Mouse (Mus musculus): Measurements from ENCODE around the gene Aifm2.

The Aifm2 gene

DNA sequence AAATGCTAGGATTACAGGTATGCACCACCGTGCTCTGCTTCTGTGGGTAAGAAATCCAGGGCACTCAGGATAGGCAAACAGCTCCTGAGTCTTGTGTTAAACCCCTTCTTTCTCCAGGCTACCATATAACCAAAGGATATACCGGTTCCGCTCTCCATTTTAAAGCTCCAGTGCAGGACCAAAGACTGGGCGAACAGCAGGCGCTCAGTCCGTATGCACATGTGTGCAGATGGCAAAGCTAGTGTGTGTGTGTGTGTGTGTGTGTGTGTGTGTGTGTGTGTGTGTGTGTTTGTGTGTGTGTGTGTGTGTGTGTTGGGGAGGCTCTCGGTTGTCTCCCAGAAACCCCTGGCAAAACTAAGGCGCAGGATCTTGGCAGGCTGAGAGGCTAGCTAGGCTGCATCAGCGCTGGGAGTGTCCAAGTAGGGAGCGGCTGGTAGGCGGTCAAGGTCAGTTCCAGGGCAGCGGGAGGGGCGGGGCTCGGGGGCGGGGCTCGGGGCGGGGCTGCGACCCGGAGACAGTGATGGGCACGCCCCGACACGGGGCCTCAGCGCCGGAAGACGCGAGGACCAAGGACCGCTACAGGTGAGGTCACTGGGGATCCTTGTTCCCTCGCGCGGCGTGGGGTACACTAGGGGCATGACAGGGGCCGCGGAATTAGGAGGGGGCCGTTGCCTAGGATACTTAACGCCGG lies at the start of gene Aifm2:
Gene Aifm2 (plus strand): TSS at position 493 of the 691 bp plus-strand sequence.
- in situ Hi-C loops (cut with MboI; ENCODE audit: low pct_unique_long_range_greater_than_20kb in 1 of 2, low sequenced_read_pairs in 2 of 2, unreplicated experiment in 1 of 2): no loop called here

DNA sequence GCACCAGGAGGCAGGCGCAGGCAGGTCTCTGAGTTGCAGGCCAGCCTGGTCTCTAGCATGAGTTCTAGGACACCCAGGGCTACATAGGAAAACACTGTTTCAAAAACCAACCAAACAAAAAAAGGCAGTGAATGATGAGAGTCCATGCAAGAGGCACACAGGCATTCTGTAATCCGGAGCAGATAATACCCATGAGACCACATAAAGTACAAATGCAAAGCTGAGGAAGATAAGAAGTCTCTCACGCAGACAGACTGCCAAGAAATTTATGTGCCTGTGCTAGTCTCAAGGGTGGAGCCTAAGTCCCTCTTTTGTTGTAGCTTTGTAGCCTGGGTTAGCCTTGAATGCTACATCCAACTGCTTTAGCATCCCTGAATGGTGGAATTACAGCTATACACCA lies 49.4 kb upstream of the Aifm2 start:
- in situ Hi-C loops (cut with MboI; ENCODE audit: low pct_unique_long_range_greater_than_20kb in 1 of 2, low sequenced_read_pairs in 2 of 2, unreplicated experiment in 1 of 2): no loop called here

GRCm38 (mm10) chr10:61669289-61669688 lies 45.8 kb upstream of the Aifm2 start:
- in situ Hi-C loops (cut with MboI; ENCODE audit: low pct_unique_long_range_greater_than_20kb in 1 of 2, low sequenced_read_pairs in 2 of 2, unreplicated experiment in 1 of 2): no loop called here

GRCm38 (mm10) chr10:61669896-61670295 lies 45.2 kb upstream of the Aifm2 start:
- in situ Hi-C loops (cut with MboI; ENCODE audit: low pct_unique_long_range_greater_than_20kb in 1 of 2, low sequenced_read_pairs in 2 of 2, unreplicated experiment in 1 of 2): no loop called here

GRCm38 (mm10) chr10:61670758-61671157 lies 44.3 kb upstream of the Aifm2 start:
- in situ Hi-C loops (cut with MboI; ENCODE audit: low pct_unique_long_range_greater_than_20kb in 1 of 2, low sequenced_read_pairs in 2 of 2, unreplicated experiment in 1 of 2): no loop called here

DNA sequence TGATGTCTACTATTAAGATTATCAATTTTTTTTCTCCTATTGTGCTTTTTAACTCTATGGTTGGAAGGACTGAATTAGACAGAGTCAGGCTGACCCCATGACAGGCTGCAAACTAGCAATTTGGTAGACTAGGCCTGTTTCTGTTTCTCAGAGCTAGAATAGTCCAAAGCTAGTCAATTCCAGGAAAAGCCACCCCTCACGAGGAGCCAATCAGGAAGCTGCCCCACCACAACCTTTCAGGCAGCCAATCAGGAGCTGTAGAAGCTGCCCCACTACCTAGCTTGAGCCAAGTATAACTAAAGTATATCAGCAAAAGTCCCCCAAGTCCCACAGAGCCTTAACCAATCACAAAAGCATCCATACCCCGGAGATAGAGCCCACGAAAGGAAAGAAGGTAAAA lies 39.1 kb upstream of the Aifm2 start:
- in situ Hi-C loops (cut with MboI; ENCODE audit: low pct_unique_long_range_greater_than_20kb in 1 of 2, low sequenced_read_pairs in 2 of 2, unreplicated experiment in 1 of 2): no loop called here

- in situ Hi-C loops (cut with MboI; ENCODE audit: low pct_unique_long_range_greater_than_20kb in 1 of 2, low sequenced_read_pairs in 2 of 2, unreplicated experiment in 1 of 2): no loop called here
These were observed 35.5 kb upstream of the Aifm2 start for GRCm38 (mm10) chr10:61679545-61679944.

DNA sequence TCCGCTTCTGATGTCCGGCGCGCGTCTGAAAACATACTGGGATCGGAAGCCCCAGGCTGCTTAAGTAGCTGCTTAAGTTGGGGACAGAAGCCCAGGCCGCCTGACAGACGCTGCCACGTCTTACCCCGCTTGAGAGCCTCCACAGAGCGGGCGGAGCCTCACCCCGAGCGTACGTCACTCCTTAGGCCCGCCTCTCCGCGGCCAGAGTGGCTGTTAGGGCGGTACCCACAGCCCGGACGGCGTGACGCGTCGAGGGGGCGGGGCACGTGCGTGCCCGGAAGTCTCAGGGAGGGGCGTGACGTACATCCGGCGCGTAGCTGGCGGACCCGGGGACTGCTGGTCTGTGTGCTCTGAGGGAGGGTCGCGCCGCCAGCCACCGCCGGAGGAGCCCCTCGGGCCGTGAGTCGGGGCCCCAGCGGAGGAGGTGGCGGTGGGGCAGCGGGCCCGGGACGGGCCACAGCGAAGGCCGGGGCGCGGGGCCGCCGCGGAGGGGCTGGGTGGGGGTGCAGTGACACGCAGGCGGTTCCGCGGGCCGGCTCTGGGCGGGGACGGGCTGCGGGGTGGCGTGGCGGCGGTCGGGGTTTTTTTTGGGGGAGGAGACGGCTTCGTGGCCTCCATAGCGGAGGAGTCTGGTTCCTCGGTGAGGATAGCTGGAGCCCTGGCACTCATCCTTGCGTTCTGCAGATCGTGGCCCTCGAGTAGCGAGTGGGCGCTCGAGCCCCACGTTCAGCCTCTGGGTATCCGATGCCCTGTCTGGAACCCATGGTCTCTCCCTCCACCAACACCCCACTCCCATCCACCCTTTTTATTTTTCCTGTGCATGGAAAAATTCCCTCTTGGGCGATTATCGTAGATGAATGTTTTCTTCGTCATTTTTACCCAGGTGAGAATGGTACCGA lies 34.8 kb upstream of the Aifm2 start, which contains the start of gene Sar1a:
Gene Sar1a (plus strand): TSS at position 285 of the 899 bp plus-strand sequence.
- in situ Hi-C loops (cut with MboI; ENCODE audit: low pct_unique_long_range_greater_than_20kb in 1 of 2, low sequenced_read_pairs in 2 of 2, unreplicated experiment in 1 of 2): no loop called here

DNA sequence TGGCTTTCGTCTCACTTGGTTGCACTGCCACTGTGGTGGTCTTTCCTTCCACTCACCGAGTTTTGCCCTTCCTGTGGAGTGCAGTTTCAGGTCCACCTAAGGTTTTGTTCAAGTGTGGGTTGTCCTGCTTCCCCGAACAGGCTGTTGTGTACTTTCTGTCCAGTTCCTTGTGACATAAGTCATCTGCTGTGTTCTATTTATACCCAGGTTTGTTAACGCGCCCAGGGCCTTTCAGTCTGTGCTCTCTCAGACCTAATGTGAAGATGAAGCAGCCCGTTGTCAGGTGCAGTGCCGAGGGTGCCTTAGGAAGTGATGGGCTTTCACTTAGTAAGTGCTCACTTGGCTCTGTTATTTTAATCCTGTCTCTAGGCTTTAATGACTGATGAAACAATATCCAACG lies 25.7 kb upstream of the Aifm2 start:
- in situ Hi-C loops (cut with MboI; ENCODE audit: low pct_unique_long_range_greater_than_20kb in 1 of 2, low sequenced_read_pairs in 2 of 2, unreplicated experiment in 1 of 2): no loop called here

- in situ Hi-C loops (cut with MboI; ENCODE audit: low pct_unique_long_range_greater_than_20kb in 1 of 2, low sequenced_read_pairs in 2 of 2, unreplicated experiment in 1 of 2): no loop called here
These were observed 21.5 kb upstream of the Aifm2 start for GRCm38 (mm10) chr10:61693563-61693962.

GRCm38 (mm10) chr10:61694870-61695670 lies 20.0 kb upstream of the Aifm2 start, which contains the start of gene Tysnd1:
Gene Tysnd1 (plus strand): TSS chr10:61695514.
- in situ Hi-C loops (cut with MboI; ENCODE audit: low pct_unique_long_range_greater_than_20kb in 1 of 2, low sequenced_read_pairs in 2 of 2, unreplicated experiment in 1 of 2): no loop called here

GRCm38 (mm10) chr10:61695703-61696559 lies 19.1 kb upstream of the Aifm2 start:
- in situ Hi-C loops (cut with MboI; ENCODE audit: low pct_unique_long_range_greater_than_20kb in 1 of 2, low sequenced_read_pairs in 2 of 2, unreplicated experiment in 1 of 2): no loop called here

DNA sequence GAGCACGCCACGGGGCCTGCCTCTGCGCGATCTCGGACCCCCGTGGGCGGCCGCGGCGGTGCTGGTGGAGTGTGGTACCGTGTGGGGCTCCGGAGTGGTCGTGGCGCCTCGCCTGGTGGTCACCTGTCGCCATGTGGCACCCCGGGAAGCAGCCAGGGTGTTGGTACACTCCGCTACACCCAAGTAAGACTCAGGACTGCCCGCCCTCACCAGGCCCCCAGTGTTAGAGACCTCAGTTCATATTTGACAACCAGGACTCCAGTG lies 18.6 kb upstream of the Aifm2 start:
- in situ Hi-C loops (cut with MboI; ENCODE audit: low pct_unique_long_range_greater_than_20kb in 1 of 2, low sequenced_read_pairs in 2 of 2, unreplicated experiment in 1 of 2): no loop called here

DNA sequence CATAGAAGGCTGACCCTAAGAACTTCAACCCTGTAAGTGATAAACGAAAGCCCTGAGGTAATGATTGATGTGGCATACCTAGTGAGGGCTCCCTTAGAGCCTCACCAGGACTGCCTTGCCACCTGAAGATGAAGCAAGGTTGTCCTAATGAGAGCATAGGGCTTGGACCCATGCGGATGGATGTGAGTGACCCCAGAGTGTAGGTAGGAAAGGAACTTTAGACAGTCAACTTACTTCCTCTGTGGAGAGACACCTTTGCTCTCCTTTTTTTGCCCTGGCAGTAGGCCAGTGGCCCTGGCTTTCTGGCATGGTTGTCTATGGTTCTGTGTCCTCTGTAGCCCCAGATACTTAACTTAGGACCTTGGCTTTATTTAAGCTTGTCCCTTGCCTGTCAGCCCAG lies 18.0 kb upstream of the Aifm2 start:
- in situ Hi-C loops (cut with MboI; ENCODE audit: low pct_unique_long_range_greater_than_20kb in 1 of 2, low sequenced_read_pairs in 2 of 2, unreplicated experiment in 1 of 2): no loop called here

DNA sequence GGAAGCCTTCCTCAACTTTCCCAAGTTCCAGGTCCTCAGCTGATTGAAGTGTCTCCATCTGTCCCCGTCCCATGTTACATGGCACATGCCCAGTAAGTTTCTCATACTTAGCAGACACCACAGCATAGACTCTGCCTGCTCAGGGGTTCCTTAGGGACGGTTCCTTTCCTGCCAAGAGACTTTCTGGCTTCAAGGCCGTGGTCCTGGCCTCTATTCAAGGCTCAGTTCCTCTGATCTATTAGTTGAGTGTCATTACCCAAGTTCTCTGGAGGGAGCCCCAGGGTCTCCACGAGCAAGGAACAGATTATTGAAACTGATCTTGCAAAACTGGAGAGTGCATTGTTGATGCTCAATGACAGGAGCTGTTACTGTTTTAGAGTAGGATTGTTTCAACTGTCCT lies 10.4 kb upstream of the Aifm2 start:
- in situ Hi-C loops (cut with MboI; ENCODE audit: low pct_unique_long_range_greater_than_20kb in 1 of 2, low sequenced_read_pairs in 2 of 2, unreplicated experiment in 1 of 2): no loop called here

- in situ Hi-C loops (cut with MboI; ENCODE audit: low pct_unique_long_range_greater_than_20kb in 1 of 2, low sequenced_read_pairs in 2 of 2, unreplicated experiment in 1 of 2): no loop called here
These were observed 8.4 kb upstream of the Aifm2 start for GRCm38 (mm10) chr10:61706412-61707375.

DNA sequence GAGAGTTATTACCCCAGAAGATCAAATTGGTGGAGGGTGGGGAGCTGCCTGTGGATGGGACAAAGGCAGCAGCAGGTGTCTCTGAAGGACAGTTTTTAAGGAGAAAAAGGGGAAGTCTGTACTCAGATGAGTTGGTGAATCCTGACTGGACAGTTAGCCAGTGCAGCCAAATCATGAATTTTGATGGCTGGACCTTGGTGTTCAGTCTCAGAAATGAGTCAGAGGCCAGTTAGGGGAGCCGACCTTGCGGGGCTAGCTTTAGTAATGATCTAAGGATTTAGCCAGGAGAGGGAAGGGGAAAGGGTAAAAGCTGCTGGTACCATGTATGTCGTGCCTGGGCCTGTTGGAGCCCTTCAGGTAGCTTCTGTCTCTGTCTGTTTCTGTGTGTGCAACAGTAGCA lies 1.5 kb upstream of the Aifm2 start:
- in situ Hi-C loops (cut with MboI; ENCODE audit: low pct_unique_long_range_greater_than_20kb in 1 of 2, low sequenced_read_pairs in 2 of 2, unreplicated experiment in 1 of 2): no loop called here

Data from mouse embryonic stem cell (cell line).